Mouse (Mus musculus): ENCODE measurements around the gene Eif3m.

The Eif3m gene

GRCm38 (mm10) chr2:105016192-105016966 lies 501 bp downstream of the Eif3m start:
- DNase-seq (ENCODE audit: low spot score in 2 of 2) = no peak

DNA sequence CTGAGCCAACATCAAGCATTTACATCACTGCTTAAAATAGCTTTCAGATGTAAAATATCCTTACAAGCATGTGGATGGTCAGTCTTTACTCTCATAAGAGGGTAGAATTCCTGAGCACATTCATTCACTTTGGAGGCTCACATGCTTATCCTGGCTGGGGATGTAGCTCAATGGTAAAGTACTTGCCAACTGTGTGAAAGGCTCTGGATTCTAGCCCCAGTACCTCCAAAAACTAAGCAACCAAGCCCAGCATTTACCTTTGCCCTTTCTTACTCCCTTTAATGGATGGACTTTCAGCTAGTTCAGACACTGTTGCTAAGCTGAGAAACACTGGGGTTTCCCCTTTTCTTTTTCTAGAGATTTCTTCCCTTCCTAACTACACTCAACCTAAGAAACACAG lies 9.6 kb downstream of the Eif3m start:
- no peak for DNase-seq (ENCODE audit: low spot score in 2 of 2)

- DNase-seq (ENCODE audit: low spot score in 2 of 2) = no peak
These were observed 20.7 kb downstream of the Eif3m start for GRCm38 (mm10) chr2:104996201-104996600.

- DNase-seq (ENCODE audit: low spot score in 2 of 2) = no peak
These were observed 22.4 kb downstream of the Eif3m start for GRCm38 (mm10) chr2:104994436-104994835.

GRCm38 (mm10) chr2:104988974-104989373 lies 27.9 kb downstream of the Eif3m start:
- DNase-seq (ENCODE audit: low spot score in 2 of 2) = no peak

GRCm38 (mm10) chr2:104985796-104986195 lies 31.1 kb downstream of the Eif3m start:
- no peak for DNase-seq (ENCODE audit: low spot score in 2 of 2)

- DNase-seq (ENCODE audit: low spot score in 2 of 2) = no peak
These were observed 35.2 kb downstream of the Eif3m start for GRCm38 (mm10) chr2:104981712-104982111.

GRCm38 (mm10) chr2:104964492-104964891 lies 52.4 kb downstream of the Eif3m start:
- no peak for DNase-seq (ENCODE audit: low spot score in 2 of 2)
